Mouse (Mus musculus): ENCODE data around the gene Trh. TPM values are rescaled to one million over a fixed set of nuclear protein-coding genes. Genes with fewer than 3 reads are reported as not detected.

The Trh gene
- total RNA-seq (2023), result not detected

GRCm38 (mm10) chr6:92244591-92244990, at the start of gene Trh:
Gene Trh, minus strand, starts transcription at chr6:92244650.

GRCm38 (mm10) chr6:92214773-92215449, 29.5 kb downstream of the Trh start, which contains the start of gene Rbsn:
Gene Rbsn, minus strand, starts transcription at chr6:92214925.

Other genes with a start within 250 kb of the Trh start
- 10 to 100 TPM; 59.8 to 62.4 TPM for gene Nr2c2, start 153.3 kb downstream of the Trh start, total RNA-seq (2023)
- 10 to 100 TPM in 1 of 2 experiments, 1 to 10 TPM in 1; 7.5 to 13.5 TPM for gene Mrps25, start 60.6 kb downstream of the Trh start, total RNA-seq (2023)
- gene Rbsn, start 29.7 kb downstream of the Trh start, total RNA-seq (2023), result 10 to 100 TPM; 18.0 to 18.5 TPM

Measured in neutrophil, adult 59 days (primary cell).